Mouse (Mus musculus) heart, adult 8-10 months (tissue): ENCODE data around the gene Stub1. TPM values are rescaled to one million over a fixed set of nuclear protein-coding genes. Genes with fewer than 3 reads are reported as not detected.
"Not testable (repeated sequence)": the region's sequence is repeated elsewhere in the genome, so short reads cannot be mapped to it uniquely, and the experiment has no call there.

Experiments
- DNase-seq: peaks from one replicate; pipeline ENCODE4 v3.0.0; 2022; ENCODE audit warnings: low spot score
- total RNA-seq, 4 experiments: library from RNA; stranded (reverse); gene quantifications; 2 replicates each; pipeline ENCODE4 v1.2.4; 2022

Stub1 gene
- total RNA-seq, 4 experiments from 2014 or later: 129 to 137 (median 130) TPM

- no peak for DNase-seq
Measured at GRCm38 (mm10) chr17:25824362-25825142, 8.7 kb downstream of the Stub1 start.

GRCm38 (mm10) chr17:25823452-25823851, 9.8 kb downstream of the Stub1 start, which contains the start of gene Wdr24:
Wdr24 (plus strand) TSS chr17:25823627.
- DNase-seq: peak; percentile 84

- DNase-seq: no peak
Measured at GRCm38 (mm10) chr17:25818851-25819780, 14.1 kb downstream of the Stub1 start.

GRCm38 (mm10) chr17:25817662-25818061, 15.5 kb downstream of the Stub1 start:
- DNase-seq: no peak

- DNase-seq: no peak
Measured at GRCm38 (mm10) chr17:25813471-25813870, 19.7 kb downstream of the Stub1 start.

- DNase-seq: no peak
Measured at GRCm38 (mm10) chr17:25810890-25811289, 22.3 kb downstream of the Stub1 start.

GRCm38 (mm10) chr17:25809606-25810340, 23.4 kb downstream of the Stub1 start:
- DNase-seq: no peak

GRCm38 (mm10) chr17:25808789-25809605, 24.2 kb downstream of the Stub1 start, which contains the start of gene Fbxl16:
Fbxl16 (plus strand) TSS chr17:25809085.
- no peak for DNase-seq

- no peak for DNase-seq
Measured at GRCm38 (mm10) chr17:25808028-25808427, 25.2 kb downstream of the Stub1 start.

- not testable (repeated sequence) for DNase-seq
Measured at GRCm38 (mm10) chr17:25807452-25807851, 25.8 kb downstream of the Stub1 start.

- DNase-seq: no peak
Measured at GRCm38 (mm10) chr17:25806507-25806906, 26.7 kb downstream of the Stub1 start.

- DNase-seq: peak; percentile 47
Measured at GRCm38 (mm10) chr17:25802825-25803517, 30.2 kb downstream of the Stub1 start.

GRCm38 (mm10) chr17:25801029-25801428, 32.2 kb downstream of the Stub1 start:
- DNase-seq: peak; percentile 75

- DNase-seq: peak; percentile 89
Measured at GRCm38 (mm10) chr17:25796951-25797369, 36.2 kb downstream of the Stub1 start, which contains the start of gene Metrn. Metrn (minus strand) TSS chr17:25797136.

- no peak for DNase-seq
Measured at GRCm38 (mm10) chr17:25796211-25796771, 36.9 kb downstream of the Stub1 start.

GRCm38 (mm10) chr17:25795609-25796092, 37.6 kb downstream of the Stub1 start, which contains the start of gene AC134908.4:
AC134908.4 (minus strand) TSS chr17:25795659.
- DNase-seq: no peak

GRCm38 (mm10) chr17:25794998-25795397, 38.2 kb downstream of the Stub1 start:
- no peak for DNase-seq

- DNase-seq: no peak
Measured at GRCm38 (mm10) chr17:25794197-25794596, 39.0 kb downstream of the Stub1 start.

- DNase-seq: peak; percentile 83
Measured at GRCm38 (mm10) chr17:25792615-25793014, 40.6 kb downstream of the Stub1 start, which contains the start of gene Fam173a. Fam173a (minus strand) TSS chr17:25792901.
